Mouse (Mus musculus) embryonic fibroblast, embryonic 13.5 days (primary cell): ENCODE measurements around the gene Rhpn2.

Experiments
- CTCF ChIP-seq: IDR thresholded peaks from 2 replicates; pipeline ENCODE4 v1.5.1; 2011; ENCODE audit warnings: mild to moderate bottlenecking, control low read depth, low read length, moderate library complexity, borderline replicate concordance; ENCODE audit not compliant: insufficient read depth
- POLR2A ChIP-seq: IDR thresholded peaks from 2 replicates; pipeline ENCODE4 v1.6.1; 2011; ENCODE audit warnings: low read depth, mild to moderate bottlenecking, control low read depth, low read length, moderate library complexity

DNA sequence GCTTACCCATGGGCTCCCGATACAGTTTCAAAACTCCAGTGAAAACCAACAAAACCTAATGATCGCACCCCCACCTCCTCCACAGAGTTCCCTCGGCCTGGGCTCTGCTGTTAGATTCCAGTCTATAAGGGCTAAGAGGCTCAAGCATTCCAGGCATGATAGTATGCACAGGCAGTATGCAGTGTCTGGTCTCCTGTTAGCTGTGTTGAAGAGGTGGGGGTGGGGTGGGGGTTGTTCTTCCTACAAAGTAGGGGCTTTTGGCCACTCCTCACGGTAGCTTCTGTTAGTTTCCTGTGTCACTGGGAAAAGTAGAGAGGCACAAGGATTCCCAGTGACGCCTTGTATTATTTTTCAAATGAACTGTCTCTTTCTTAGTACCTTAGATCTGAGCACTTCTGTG, 28.3 kb downstream of the Rhpn2 start:
- TF ChIP-seq CTCF (no peak), POLR2A (no peak)
